Mouse (Mus musculus): ENCODE measurements around the gene Golph3. TPM values are rescaled to one million over a fixed set of nuclear protein-coding genes. Genes with fewer than 3 reads are reported as not detected.

Golph3 gene
- total RNA-seq (2014; rRNA removed) (78.5 and 106 TPM in 2 replicates), polyA plus RNA-seq (2015; fragmentation: Nextera tagmentation; extraction: Ambion mirVana) (45.0 and 51.3 TPM in 2 replicates)

GRCm38 (mm10) chr15:12321091-12321787 is at the start of gene Golph3:
TSS of gene Golph3 (plus strand) at chr15:12321450.
- peak within 1 kb of the TSS; percentile 68 for H3K4me2 ChIP-seq (ENCODE audit: low read depth)
- TF ChIP-seq CTCF (IDR thresholded peaks at IDR 0.05; ENCODE audit: low read depth): no peak
- peak within 1 kb of the TSS; percentile 90 for H3K27ac ChIP-seq (ENCODE audit: low read depth, low read length)
- H3K27me3 ChIP-seq (ENCODE audit: insufficient read depth, low read length): no peaks in the 10 kb centered on the region
- H3K9ac ChIP-seq: peak within 1 kb of the TSS; percentile 77
- DNase-seq: peak; percentile 95
- H3K36me3 ChIP-seq (ENCODE audit: insufficient read depth): no peaks in the 10 kb centered on the region
- WGBS: 2% methylated on average over 69 of the region's 74 CpGs
- H3K4me1 ChIP-seq (ENCODE audit: insufficient read depth): peaks cover 20% of the 10 kb centered on the region
- H3K9me3 ChIP-seq (ENCODE audit: low read length): no peaks in the 10 kb centered on the region
- peak; percentile 99 for ATAC-seq
- peak within 1 kb of the TSS; percentile 98 for H3K4me3 ChIP-seq (ENCODE audit: low read depth, low read length)

DNA sequence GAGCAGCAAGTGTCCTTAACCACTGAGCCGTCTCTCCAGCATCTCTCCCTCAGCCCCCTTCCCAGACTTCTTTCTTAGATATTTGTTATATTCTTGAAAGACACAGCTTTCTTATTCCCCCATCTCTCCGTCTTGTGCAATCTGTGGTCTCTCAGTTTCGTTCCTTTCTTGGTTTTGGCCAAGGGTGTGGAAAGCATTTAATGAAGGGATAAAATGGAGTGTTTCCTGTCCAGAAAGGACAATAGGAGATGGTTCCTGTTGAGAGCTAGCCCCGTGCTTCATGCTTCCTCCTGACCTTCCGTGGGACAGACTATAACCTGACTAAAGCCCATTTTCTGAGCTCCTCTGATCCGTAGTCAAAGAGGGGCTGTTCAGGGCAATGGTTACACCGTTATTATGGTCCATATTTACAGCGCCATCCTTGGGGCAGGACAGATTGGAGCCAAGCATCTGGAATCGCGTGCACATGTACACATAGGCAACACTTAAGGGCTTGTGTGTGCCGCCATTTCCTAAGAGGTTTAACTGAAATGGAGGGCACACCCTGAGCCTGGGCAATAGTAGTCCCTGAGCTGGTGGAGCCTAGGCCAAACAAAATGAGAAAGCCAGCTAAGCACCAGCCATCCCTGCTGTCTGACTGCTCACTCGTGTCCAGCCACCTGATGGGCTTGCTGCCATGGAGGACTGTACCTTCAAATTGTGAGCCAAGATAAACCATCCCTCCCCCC is 47.8 kb upstream of the Golph3 start:
- 83% methylated on average over 12 of the region's 12 CpGs for WGBS
- ATAC-seq: no peak

DNA sequence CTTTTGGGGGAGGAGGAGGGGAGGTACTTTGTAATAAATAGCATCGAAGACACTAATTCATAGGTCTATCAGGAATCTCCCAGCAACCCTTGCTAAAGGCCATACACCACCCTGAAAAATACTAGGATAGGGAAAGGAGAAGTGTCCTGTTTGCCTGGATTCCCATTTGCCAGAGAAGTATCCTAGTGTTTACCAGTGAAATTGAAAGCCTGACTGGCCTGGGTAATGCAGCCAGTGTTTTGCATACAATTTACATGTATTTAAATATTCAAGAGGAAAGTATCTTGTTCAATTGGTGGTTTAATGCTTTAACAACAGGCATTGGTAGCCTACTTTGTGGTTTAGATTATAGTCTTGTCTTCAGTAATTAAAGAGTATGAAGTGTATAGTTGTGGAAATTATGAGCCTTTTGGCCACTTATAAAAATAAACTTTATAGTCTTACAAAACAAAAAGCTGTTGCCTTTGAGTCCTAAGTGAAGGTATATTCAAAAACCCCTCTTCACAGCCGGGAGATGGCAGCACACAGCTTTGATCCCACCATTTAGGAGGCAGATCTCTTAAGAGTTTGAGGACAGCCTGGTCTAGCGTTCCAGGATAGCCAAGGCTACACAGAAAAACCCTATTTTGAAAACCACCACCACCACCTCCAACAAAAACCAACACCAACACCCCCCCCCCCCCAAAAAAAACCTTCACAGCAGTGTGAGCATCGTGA is 47.0 kb upstream of the Golph3 start:
- no peak overlapping the region for H3K9ac ChIP-seq

More for the DNA sequence above, 47.8 kb upstream of the Golph3 start:
- Histone ChIP-seq H3K4me3 (ENCODE audit: low read depth, low read length) (no peak overlapping the region), H3K4me1 (ENCODE audit: insufficient read depth) (no peaks in the 10 kb centered on the region), H3K4me2 (ENCODE audit: low read depth) (no peak overlapping the region), H3K9ac (no peak overlapping the region), H3K9me3 (ENCODE audit: low read length) (no peaks in the 10 kb centered on the region), H3K27me3 (ENCODE audit: insufficient read depth, low read length) (no peaks in the 10 kb centered on the region), H3K36me3 (ENCODE audit: insufficient read depth) (peaks cover 21% of the 10 kb centered on the region), H3K27ac (ENCODE audit: low read depth, low read length) (no peak overlapping the region)
- no peak for TF ChIP-seq CTCF (IDR thresholded peaks at IDR 0.05; ENCODE audit: low read depth)
- no peak for DNase-seq

GRCm38 (mm10) chr15:12275091-12275623 is 46.1 kb upstream of the Golph3 start:
- Histone ChIP-seq H3K27ac (ENCODE audit: low read depth, low read length) (no peak overlapping the region), H3K4me1 (ENCODE audit: insufficient read depth) (no peaks in the 10 kb centered on the region), H3K4me2 (ENCODE audit: low read depth) (no peak overlapping the region), H3K9me3 (ENCODE audit: low read length) (no peaks in the 10 kb centered on the region), H3K27me3 (ENCODE audit: insufficient read depth, low read length) (no peaks in the 10 kb centered on the region), H3K4me3 (ENCODE audit: low read depth, low read length) (no peak overlapping the region), H3K36me3 (ENCODE audit: insufficient read depth) (peaks cover 13% of the 10 kb centered on the region), H3K9ac (no peak overlapping the region)
- DNase-seq (no peak), ATAC-seq (no peak)
- no peak for TF ChIP-seq CTCF (IDR thresholded peaks at IDR 0.05; ENCODE audit: low read depth)
- WGBS: 76% methylated on average over 4 of the region's 4 CpGs

More for the DNA sequence above, 47.0 kb upstream of the Golph3 start:
- Histone ChIP-seq H3K27ac (ENCODE audit: low read depth, low read length) (no peak overlapping the region), H3K27me3 (ENCODE audit: insufficient read depth, low read length) (no peaks in the 10 kb centered on the region), H3K4me3 (ENCODE audit: low read depth, low read length) (no peak overlapping the region), H3K9me3 (ENCODE audit: low read length) (no peaks in the 10 kb centered on the region), H3K4me1 (ENCODE audit: insufficient read depth) (no peaks in the 10 kb centered on the region), H3K4me2 (ENCODE audit: low read depth) (no peak overlapping the region), H3K36me3 (ENCODE audit: insufficient read depth) (peaks cover 21% of the 10 kb centered on the region)
- TF ChIP-seq CTCF (IDR thresholded peaks at IDR 0.05; ENCODE audit: low read depth): peak; percentile 45
- peak; percentile 51 for ATAC-seq
- peak; percentile 26 for DNase-seq
- 61% methylated on average over 4 of the region's 4 CpGs for WGBS

- WGBS: 94% methylated on average over 1 of the region's 1 CpGs
- Histone ChIP-seq H3K4me2 (ENCODE audit: low read depth) (no peak overlapping the region), H3K4me3 (ENCODE audit: low read depth, low read length) (no peak overlapping the region), H3K27me3 (ENCODE audit: insufficient read depth, low read length) (no peaks in the 10 kb centered on the region), H3K4me1 (ENCODE audit: insufficient read depth) (no peaks in the 10 kb centered on the region), H3K9ac (no peak overlapping the region), H3K9me3 (ENCODE audit: low read length) (no peaks in the 10 kb centered on the region), H3K27ac (ENCODE audit: low read depth, low read length) (no peak overlapping the region), H3K36me3 (ENCODE audit: insufficient read depth) (no peaks in the 10 kb centered on the region)
- no peak for DNase-seq
- TF ChIP-seq CTCF (IDR thresholded peaks at IDR 0.05; ENCODE audit: low read depth): no peak
- no peak for ATAC-seq
These were observed 41.4 kb upstream of the Golph3 start for GRCm38 (mm10) chr15:12279816-12280215.

GRCm38 (mm10) chr15:12284794-12285534 is 36.3 kb upstream of the Golph3 start:
- no peak overlapping the region for H3K4me2 ChIP-seq (ENCODE audit: low read depth)
- no peaks in the 10 kb centered on the region for H3K9me3 ChIP-seq (ENCODE audit: low read length)
- TF ChIP-seq CTCF (IDR thresholded peaks at IDR 0.05; ENCODE audit: low read depth): no peak
- WGBS: 74% methylated on average over 6 of the region's 6 CpGs
- H3K9ac ChIP-seq: no peak overlapping the region
- H3K27me3 ChIP-seq (ENCODE audit: insufficient read depth, low read length): no peaks in the 10 kb centered on the region
- H3K4me3 ChIP-seq (ENCODE audit: low read depth, low read length): no peak overlapping the region
- ATAC-seq (peak; percentile 68), DNase-seq (peak; percentile 19)
- no peak overlapping the region for H3K27ac ChIP-seq (ENCODE audit: low read depth, low read length)
- no peaks in the 10 kb centered on the region for H3K36me3 ChIP-seq (ENCODE audit: insufficient read depth)
- H3K4me1 ChIP-seq (ENCODE audit: insufficient read depth): no peaks in the 10 kb centered on the region

Measured in forebrain, postnatal 0 days (tissue).